ENCODE assay signal across 11 mouse cellular contexts in genomic region chr10:19061201-19061600, GRCm38 (mm10).
"Had no signal": no experiment of that assay in that cellular context is flagged by ENCODE, and none has a peak within 500 bp of the region (broad histone marks: within the 10 kb centered on the region; RNA-seq: fewer than 3 reads in every experiment).

No protein-coding gene starts in this region.

- DNase-seq: kidney, adult 18-20 months; left cerebral cortex, postnatal 4 days; lung, embryonic 14.5 days; lung, postnatal 10 days; lung, postnatal 4 days; retina, postnatal 1 day; right cerebral cortex, postnatal 4 days; thymus, postnatal 36 days had no signal

- H3K4me3 ChIP-seq: limb, embryonic 13.5 days; midbrain, embryonic 15.5 days; neural tube, embryonic 13.5 days had no signal

- ATAC-seq: midbrain, embryonic 15.5 days had no signal

- H3K27ac ChIP-seq: limb, embryonic 13.5 days; midbrain, embryonic 15.5 days; neural tube, embryonic 13.5 days had no signal
